ENCODE assay signal across 17 mouse cellular contexts in genomic region chr4:124668078-124668477, GRCm38 (mm10). TPM values are rescaled to one million over a fixed set of nuclear protein-coding genes. Genes with fewer than 3 reads are reported as not detected.
A peak's percentile ranks its signal among the peaks of the same experiment; 100 is the strongest.
DNase-seq lines count a peak whose midpoint lies in the region; ATAC-seq and TF ChIP-seq lines count a peak whose summit lies in the region.
"Had no signal": no experiment of that assay in that cellular context is flagged by ENCODE, and none has a peak within 500 bp of the region (broad histone marks: within the 10 kb centered on the region; RNA-seq: fewer than 3 reads in every experiment).

No protein-coding gene starts in this region.

- H3K4me2 ChIP-seq in forebrain, embryonic 15.5 days (replicated peaks): no peak overlapping the region
- peak overlapping the region; percentile 19; the same call in 1 of the 2 replicates for H3K4me2 ChIP-seq in hindbrain, embryonic 11.5 days (replicated peaks; ENCODE audit: low read depth, low read length)
- H3K4me2 ChIP-seq in midbrain, embryonic 15.5 days: no peak overlapping the region; the same call in 1 of the 2 replicates

- H3K27ac ChIP-seq in forebrain, embryonic 10.5 days: peak overlapping the region; percentile 78
- no peak overlapping the region for H3K27ac ChIP-seq in forebrain, embryonic 15.5 days (replicated peaks)
- peak overlapping the region; percentile 81 for H3K27ac ChIP-seq in hindbrain, embryonic 11.5 days (ENCODE audit: low read depth, low read length)
- no peak overlapping the region for H3K27ac ChIP-seq in midbrain, embryonic 15.5 days
- no peak overlapping the region for H3K27ac ChIP-seq in heart, embryonic 10.5 days
- H3K27ac ChIP-seq in gastrocnemius, adult 2 months: no peak overlapping the region

- no peaks in the 10 kb centered on the region for H3K36me3 ChIP-seq in forebrain, embryonic 10.5 days (replicated peaks)
- H3K36me3 ChIP-seq in forebrain, embryonic 15.5 days: no peaks in the 10 kb centered on the region
- H3K36me3 ChIP-seq in hindbrain, embryonic 11.5 days (ENCODE audit: control insufficient read depth, insufficient read depth, low read length): no peaks in the 10 kb centered on the region
- no peaks in the 10 kb centered on the region for H3K36me3 ChIP-seq in midbrain, embryonic 15.5 days (replicated peaks)
- H3K36me3 ChIP-seq in heart, embryonic 10.5 days: no peaks in the 10 kb centered on the region

- peaks cover 98% of the 10 kb centered on the region for H3K27me3 ChIP-seq in forebrain, embryonic 10.5 days (ENCODE audit: poor library complexity, severe bottlenecking)
- peaks cover 18% of the 10 kb centered on the region; the same call in 1 of the 2 replicates for H3K27me3 ChIP-seq in forebrain, embryonic 15.5 days
- H3K27me3 ChIP-seq in hindbrain, embryonic 11.5 days (ENCODE audit: control insufficient read depth, insufficient read depth, low read length): peaks cover 18% of the 10 kb centered on the region
- no peaks in the 10 kb centered on the region; the same call in 1 of the 2 replicates for H3K27me3 ChIP-seq in midbrain, embryonic 15.5 days (replicated peaks)
- H3K27me3 ChIP-seq in heart, embryonic 10.5 days (ENCODE audit: insufficient read depth, poor library complexity, severe bottlenecking): peaks cover 95% of the 10 kb centered on the region

- WGBS in forebrain, embryonic 10.5 days: 8% methylated on average over 8 of the region's 8 CpGs
- 9% methylated on average over 8 of the region's 8 CpGs for WGBS in forebrain, embryonic 15.5 days
- WGBS in hindbrain, embryonic 11.5 days: 12% methylated on average over 8 of the region's 8 CpGs
- WGBS in midbrain, embryonic 15.5 days: 7% methylated on average over 8 of the region's 8 CpGs
- WGBS in heart, embryonic 10.5 days: 22% methylated on average over 8 of the region's 8 CpGs

- intact Hi-C loops in gastrocnemius, adult 2 months (cut with DNase I): no loop called here

- no peaks in the 10 kb centered on the region for H3K9me3 ChIP-seq in forebrain, embryonic 10.5 days
- no peaks in the 10 kb centered on the region for H3K9me3 ChIP-seq in forebrain, embryonic 15.5 days
- no peaks in the 10 kb centered on the region for H3K9me3 ChIP-seq in hindbrain, embryonic 11.5 days (ENCODE audit: control insufficient read depth, low read length)
- no peaks in the 10 kb centered on the region for H3K9me3 ChIP-seq in midbrain, embryonic 15.5 days
- no peaks in the 10 kb centered on the region for H3K9me3 ChIP-seq in heart, embryonic 10.5 days

- peak overlapping the region; percentile 33; the same call in 1 of the 2 replicates for H3K4me3 ChIP-seq in forebrain, embryonic 10.5 days
- H3K4me3 ChIP-seq in forebrain, embryonic 15.5 days: no peak overlapping the region
- no peak overlapping the region for H3K4me3 ChIP-seq in hindbrain, embryonic 11.5 days (ENCODE audit: low read depth, low read length)
- H3K4me3 ChIP-seq in midbrain, embryonic 15.5 days: no peak overlapping the region
- H3K4me3 ChIP-seq in heart, embryonic 10.5 days: no peak overlapping the region
- no peak overlapping the region for H3K4me3 ChIP-seq in gastrocnemius, adult 2 months

- no peak for ATAC-seq in forebrain, embryonic 15.5 days (replicated peaks)
- ATAC-seq in hindbrain, embryonic 11.5 days (ENCODE audit: low FRiP score): peak; percentile 90
- peak; percentile 41; the same call in 1 of the 2 replicates for ATAC-seq in midbrain, embryonic 15.5 days (replicated peaks)

- DNase-seq in forebrain, embryonic 10.5 days (ENCODE audit: extremely low spot score, low spot score): no peak
- DNase-seq in embryo, embryonic 10.5 days (ENCODE audit: low spot score): peak; percentile 77
- peak; percentile 62 for DNase-seq in hindbrain, embryonic 11.5 days (ENCODE audit: low spot score)
- DNase-seq in heart, embryonic 10.5 days (ENCODE audit: low spot score): no peak
- no peak for DNase-seq in gastrocnemius, adult 2 months
- DNase-seq in adrenal gland, adult 2 months: no peak
- DNase-seq: cerebellum, postnatal 14 days; heart, postnatal 10 days; kidney, adult 8-10 months; lung, adult 2 months had no signal

- TF ChIP-seq CTCF in gastrocnemius, adult 2 months (IDR thresholded peaks at IDR 0.05): no peak

- H3K9ac ChIP-seq in forebrain, embryonic 15.5 days (replicated peaks): no peak overlapping the region
- H3K9ac ChIP-seq in hindbrain, embryonic 11.5 days (ENCODE audit: low read depth, low read length): peak overlapping the region; percentile 40; the same call in 1 of the 2 replicates
- H3K9ac ChIP-seq in midbrain, embryonic 15.5 days: no peak overlapping the region

- peaks cover 64% of the 10 kb centered on the region for H3K4me1 ChIP-seq in forebrain, embryonic 10.5 days
- H3K4me1 ChIP-seq in forebrain, embryonic 15.5 days: peaks cover 51% of the 10 kb centered on the region
- peaks cover 18% of the 10 kb centered on the region for H3K4me1 ChIP-seq in hindbrain, embryonic 11.5 days (replicated peaks; ENCODE audit: control insufficient read depth, insufficient read depth, low read length)
- H3K4me1 ChIP-seq in midbrain, embryonic 15.5 days: peaks cover 42% of the 10 kb centered on the region
- H3K4me1 ChIP-seq in heart, embryonic 10.5 days: peaks cover 22% of the 10 kb centered on the region

RNA-seq across cellular contexts. Expression of gene Pou3f1, which starts 11.5 kb away (rescaled TPM):
- polyA plus RNA-seq in forebrain, embryonic 10.5 days (2016; fragmentation: Nextera tagmentation; extraction: Ambion mirVana): 2.7 and 3.0 TPM in 2 replicates
- 21.5 and 21.8 TPM in 2 replicates for polyA plus RNA-seq in forebrain, embryonic 15.5 days (2015; fragmentation: Nextera tagmentation; extraction: Ambion mirVana)
- polyA plus RNA-seq in hindbrain, embryonic 11.5 days (2014; fragmentation: Nextera tagmentation; extraction: Ambion mirVana): 17.4 and 18.8 TPM in 2 replicates
- 16.8 and 22.6 TPM in 2 replicates for polyA plus RNA-seq in midbrain, embryonic 15.5 days (2015; fragmentation: Nextera tagmentation; extraction: Ambion mirVana)
- polyA plus RNA-seq in heart, embryonic 10.5 days (2016; fragmentation: Nextera tagmentation; extraction: Ambion mirVana): 0.10 and 0.35 TPM in 2 replicates
- total RNA-seq in gastrocnemius, adult 2 months (2021): under 1 TPM; 0.14 to 0.26 TPM
- under 1 TPM in 1 of 2 experiments, not detected in 1; 0.10 TPM for total RNA-seq in adrenal gland, adult 2 months (2021)
- 0.15 and 0.26 TPM in 2 replicates for polyA plus RNA-seq in adrenal gland, adult 2 months (2012; rRNA removed)

RNA-seq across cellular contexts. Expression of gene Utp11, which starts 25.3 kb away (rescaled TPM):
- polyA plus RNA-seq in forebrain, embryonic 10.5 days (2016; fragmentation: Nextera tagmentation; extraction: Ambion mirVana): 63.0 and 65.9 TPM in 2 replicates
- 44.4 and 46.0 TPM in 2 replicates for polyA plus RNA-seq in forebrain, embryonic 15.5 days (2015; fragmentation: Nextera tagmentation; extraction: Ambion mirVana)
- polyA plus RNA-seq in hindbrain, embryonic 11.5 days (2014; fragmentation: Nextera tagmentation; extraction: Ambion mirVana): 65.8 and 67.5 TPM in 2 replicates
- 36.8 and 41.8 TPM in 2 replicates for polyA plus RNA-seq in midbrain, embryonic 15.5 days (2015; fragmentation: Nextera tagmentation; extraction: Ambion mirVana)
- polyA plus RNA-seq in heart, embryonic 10.5 days (2016; fragmentation: Nextera tagmentation; extraction: Ambion mirVana): 53.0 and 63.6 TPM in 2 replicates
- 10 to 100 TPM; 17.5 to 21.5 TPM for total RNA-seq in gastrocnemius, adult 2 months (2021)
- 10 to 100 TPM; 33.4 to 33.5 TPM for total RNA-seq in adrenal gland, adult 2 months (2021)
- 2.0 and 2.1 TPM in 2 replicates for polyA plus RNA-seq in adrenal gland, adult 2 months (2012; rRNA removed)

RNA-seq across cellular contexts. Expression of gene Fhl3, which starts 32.4 kb away (rescaled TPM):
- 5.5 and 8.7 TPM in 2 replicates for polyA plus RNA-seq in forebrain, embryonic 10.5 days (2016; fragmentation: Nextera tagmentation; extraction: Ambion mirVana)
- 1.6 and 2.2 TPM in 2 replicates for polyA plus RNA-seq in forebrain, embryonic 15.5 days (2015; fragmentation: Nextera tagmentation; extraction: Ambion mirVana)
- polyA plus RNA-seq in hindbrain, embryonic 11.5 days (2014; fragmentation: Nextera tagmentation; extraction: Ambion mirVana): 3.2 and 4.7 TPM in 2 replicates
- 1.6 and 2.2 TPM in 2 replicates for polyA plus RNA-seq in midbrain, embryonic 15.5 days (2015; fragmentation: Nextera tagmentation; extraction: Ambion mirVana)
- 3.9 and 5.4 TPM in 2 replicates for polyA plus RNA-seq in heart, embryonic 10.5 days (2016; fragmentation: Nextera tagmentation; extraction: Ambion mirVana)
- total RNA-seq in gastrocnemius, adult 2 months (2021): 100 to 1,000 TPM; 151 to 515 TPM
- 10 to 100 TPM in 1 of 2 experiments, 1 to 10 TPM in 1; 6.6 to 15.7 TPM for total RNA-seq in adrenal gland, adult 2 months (2021)
- 23.6 and 27.6 TPM in 2 replicates for polyA plus RNA-seq in adrenal gland, adult 2 months (2012; rRNA removed)

RNA-seq across cellular contexts. Expression of gene Sf3a3, which starts 46.5 kb away (rescaled TPM):
- 260 and 269 TPM in 2 replicates for polyA plus RNA-seq in forebrain, embryonic 10.5 days (2016; fragmentation: Nextera tagmentation; extraction: Ambion mirVana)
- 132 and 133 TPM in 2 replicates for polyA plus RNA-seq in forebrain, embryonic 15.5 days (2015; fragmentation: Nextera tagmentation; extraction: Ambion mirVana)
- polyA plus RNA-seq in hindbrain, embryonic 11.5 days (2014; fragmentation: Nextera tagmentation; extraction: Ambion mirVana): 197 and 210 TPM in 2 replicates
- 110 and 112 TPM in 2 replicates for polyA plus RNA-seq in midbrain, embryonic 15.5 days (2015; fragmentation: Nextera tagmentation; extraction: Ambion mirVana)
- polyA plus RNA-seq in heart, embryonic 10.5 days (2016; fragmentation: Nextera tagmentation; extraction: Ambion mirVana): 137 and 180 TPM in 2 replicates
- total RNA-seq in gastrocnemius, adult 2 months (2021): 10 to 100 TPM; 11.1 to 14.3 TPM
- total RNA-seq in adrenal gland, adult 2 months (2021): 10 to 100 TPM; 30.6 to 40.0 TPM
- polyA plus RNA-seq in adrenal gland, adult 2 months (2012; rRNA removed): 2.8 and 3.8 TPM in 2 replicates

RNA-seq across cellular contexts. Expression of gene 3100002H09Rik, which starts 57.5 kb away (rescaled TPM):
- polyA plus RNA-seq in forebrain, embryonic 10.5 days (2016; fragmentation: Nextera tagmentation; extraction: Ambion mirVana): 0.31 and 0.61 TPM in 2 replicates
- 1.2 TPM in 2 replicates for polyA plus RNA-seq in forebrain, embryonic 15.5 days (2015; fragmentation: Nextera tagmentation; extraction: Ambion mirVana)
- 0.40 and 0.53 TPM in 2 replicates for polyA plus RNA-seq in hindbrain, embryonic 11.5 days (2014; fragmentation: Nextera tagmentation; extraction: Ambion mirVana)
- polyA plus RNA-seq in midbrain, embryonic 15.5 days (2015; fragmentation: Nextera tagmentation; extraction: Ambion mirVana): 0.98 and 1.3 TPM in 2 replicates
- polyA plus RNA-seq in heart, embryonic 10.5 days (2016; fragmentation: Nextera tagmentation; extraction: Ambion mirVana): 0.20 TPM in 1 of 2 replicates, not detected in the other
- not detected for total RNA-seq in gastrocnemius, adult 2 months (2021)
- total RNA-seq in adrenal gland, adult 2 months (2021): not detected
- not detected in 2 replicates for polyA plus RNA-seq in adrenal gland, adult 2 months (2012; rRNA removed)
- total RNA-seq: gastrocnemius, postnatal 4 days; heart, postnatal 10 days; megakaryocyte-erythroid progenitor cell, adult 5-6 weeks had no signal
- polyA plus RNA-seq: limb, embryonic 11.5 days; lung, adult 2 months; spleen, adult 2 months; thymus, postnatal 0 days had no signal

Comparison
In these comparisons a context has a peak if more than half of its experiments do, and no peak if none do; other contexts are left out.
1. H3K27ac ChIP-seq: peak in forebrain, embryonic 10.5 days (single experiment) and hindbrain, embryonic 11.5 days (single experiment); none in forebrain, embryonic 15.5 days (single experiment), midbrain, embryonic 15.5 days (single experiment), heart, embryonic 10.5 days (single experiment) and gastrocnemius, adult 2 months (single experiment).
2. DNase-seq: peak in embryo, embryonic 10.5 days (single experiment) and hindbrain, embryonic 11.5 days (single experiment); none in forebrain, embryonic 10.5 days (single experiment), heart, embryonic 10.5 days (single experiment), gastrocnemius, adult 2 months (single experiment) and adrenal gland, adult 2 months (single experiment).
3. RNA of gene Utp11, which starts 25.3 kb away (polyA plus RNA-seq): 65.8 to 67.5 TPM in hindbrain, embryonic 11.5 days, 63.0 to 65.9 TPM in forebrain, embryonic 10.5 days, 53.0 to 63.6 TPM in heart, embryonic 10.5 days, 44.4 to 46.0 TPM in forebrain, embryonic 15.5 days and 36.8 to 41.8 TPM in midbrain, embryonic 15.5 days; 2.0 to 2.1 TPM in adrenal gland, adult 2 months; every median in the first group is over 10 times any median in the second.